ENCODE assay signal across 10 mouse cellular contexts in the genomic region with DNA sequence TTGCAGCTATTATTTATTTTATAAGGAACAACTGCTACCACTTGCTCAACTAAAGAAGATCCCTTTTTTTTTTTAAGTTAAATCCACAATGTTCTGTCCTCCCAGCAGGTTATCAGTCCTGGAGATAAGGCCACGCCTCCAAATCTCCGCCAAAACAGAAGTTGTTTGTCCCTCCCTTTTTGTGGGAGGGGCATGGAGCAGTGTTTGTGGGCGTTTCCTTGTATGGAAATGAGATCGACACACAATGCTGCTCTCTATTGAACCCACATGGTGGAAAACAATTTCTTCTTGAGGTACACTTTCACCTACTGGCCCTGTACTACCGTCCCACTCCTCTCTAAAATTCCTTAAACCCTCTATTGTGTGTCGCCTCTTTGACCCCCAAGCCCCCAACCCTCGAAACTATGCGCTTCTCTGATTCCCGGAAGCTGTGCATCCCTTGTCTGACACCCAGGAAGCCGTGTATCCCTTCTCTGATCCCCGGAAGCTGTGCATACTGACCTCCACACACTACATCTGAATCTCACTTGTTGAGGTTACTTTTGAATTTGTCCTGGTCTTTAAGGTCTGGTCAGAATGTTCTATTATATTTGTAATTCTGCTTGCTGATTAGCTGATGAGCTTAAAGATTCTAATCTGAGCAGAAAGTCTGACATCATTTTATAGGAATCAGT. TPM values are rescaled to one million over a fixed set of nuclear protein-coding genes. Genes with fewer than 3 reads are reported as not detected.
DNase-seq lines count a peak whose midpoint lies in the region; ATAC-seq lines count a peak whose summit lies in the region.
"Had no signal": no experiment of that assay in that cellular context is flagged by ENCODE, and none has a peak within 500 bp of the region (broad histone marks: within the 10 kb centered on the region; RNA-seq: fewer than 3 reads in every experiment).

No protein-coding gene starts in this region.

- peak overlapping the region; percentile 33 for H3K4me3 ChIP-seq in heart, embryonic 10.5 days
- H3K4me3 ChIP-seq in limb, embryonic 10.5 days = peak overlapping the region; percentile 33
- H3K4me3 ChIP-seq: left cerebral cortex, adult 2 months had no signal

- WGBS in heart, embryonic 10.5 days = 32% methylated on average over 11 of the region's 11 CpGs
- WGBS in limb, embryonic 10.5 days = 30% methylated on average over 11 of the region's 11 CpGs

- DNase-seq in heart, embryonic 10.5 days (ENCODE audit: low spot score) = no peak
- no peak for DNase-seq in heart, adult 11 months
- peak; percentile 50 for DNase-seq in 416B (ENCODE audit: low read depth)
- DNase-seq in embryo, embryonic 10.5 days (ENCODE audit: low spot score) = peak; percentile 60
- no peak for DNase-seq in limb, embryonic 10.5 days (ENCODE audit: low spot score)
- DNase-seq in layer of hippocampus, adult 9-10 months (ENCODE audit: low spot score) = no peak
- no peak for DNase-seq in spleen, postnatal 4 days (ENCODE audit: low spot score in 2 of 2)
- DNase-seq: right cerebral cortex, postnatal 14 days had no signal

- no peaks in the 10 kb centered on the region for H3K9me3 ChIP-seq in heart, embryonic 10.5 days
- H3K9me3 ChIP-seq in limb, embryonic 10.5 days (replicated peaks) = no peaks in the 10 kb centered on the region

- H3K4me1 ChIP-seq in heart, embryonic 10.5 days = peaks cover 14% of the 10 kb centered on the region; the same call in 1 of the 2 replicates
- peaks cover 11% of the 10 kb centered on the region for H3K4me1 ChIP-seq in limb, embryonic 10.5 days

- no peak for ATAC-seq in CD4-positive, CD25-positive, alpha-beta regulatory T cell, adult 4 months

- H3K36me3 ChIP-seq in heart, embryonic 10.5 days = no peaks in the 10 kb centered on the region
- H3K36me3 ChIP-seq in limb, embryonic 10.5 days = no peaks in the 10 kb centered on the region

- peak overlapping the region; percentile 33; the same call in 1 of the 2 replicates for H3K27ac ChIP-seq in heart, embryonic 10.5 days
- H3K27ac ChIP-seq in limb, embryonic 10.5 days = no peak overlapping the region
- H3K27ac ChIP-seq: left cerebral cortex, adult 2 months had no signal

- H3K27me3 ChIP-seq in heart, embryonic 10.5 days (ENCODE audit: insufficient read depth, poor library complexity, severe bottlenecking) = 0 out of 2 replicates have a peak, but pooled peaks cover under 1% of the 10 kb centered on the region
- H3K27me3 ChIP-seq in limb, embryonic 10.5 days (ENCODE audit: low read depth, poor library complexity, severe bottlenecking) = no peaks in the 10 kb centered on the region

RNA-seq across cellular contexts. Expression of gene Arhgdib, which starts 48.3 kb away (rescaled TPM):
- 105 and 111 TPM in 2 replicates for polyA plus RNA-seq in heart, embryonic 10.5 days (2016; fragmentation: Nextera tagmentation; extraction: Ambion mirVana)
- polyA plus RNA-seq in limb, embryonic 10.5 days (2016; fragmentation: Nextera tagmentation; extraction: Ambion mirVana) = 30.2 and 32.5 TPM in 2 replicates
- polyA plus RNA-seq in CD4-positive, CD25-positive, alpha-beta regulatory T cell, adult 4 months (2017; shearing (Covaris generic)) = 1,000 to 10,000 TPM; 2,618 to 2,837 TPM

Comparison
In these comparisons a context has a peak if more than half of its experiments do, and no peak if none do; other contexts are left out.
1. DNase-seq: peak in 416B (single experiment) and embryo, embryonic 10.5 days (single experiment); none in heart, embryonic 10.5 days (single experiment), heart, adult 11 months (single experiment), limb, embryonic 10.5 days (single experiment), layer of hippocampus, adult 9-10 months (single experiment) and spleen, postnatal 4 days (0 of 2).
2. RNA of gene Arhgdib, which starts 48.3 kb away (polyA plus RNA-seq): 2,618 to 2,837 TPM in CD4-positive, CD25-positive, alpha-beta regulatory T cell, adult 4 months; 105 to 111 TPM in heart, embryonic 10.5 days and 30.2 to 32.5 TPM in limb, embryonic 10.5 days; every median in the first group is over 10 times any median in the second.